Mouse (Mus musculus): ENCODE measurements at regions not wholly inside any gene's neighbourhood (a gene's known extent, or its start where the extent isn't known, plus 50 kb on each side); places are given as distances from the start of the nearest gene placed in this dataset.

DNA sequence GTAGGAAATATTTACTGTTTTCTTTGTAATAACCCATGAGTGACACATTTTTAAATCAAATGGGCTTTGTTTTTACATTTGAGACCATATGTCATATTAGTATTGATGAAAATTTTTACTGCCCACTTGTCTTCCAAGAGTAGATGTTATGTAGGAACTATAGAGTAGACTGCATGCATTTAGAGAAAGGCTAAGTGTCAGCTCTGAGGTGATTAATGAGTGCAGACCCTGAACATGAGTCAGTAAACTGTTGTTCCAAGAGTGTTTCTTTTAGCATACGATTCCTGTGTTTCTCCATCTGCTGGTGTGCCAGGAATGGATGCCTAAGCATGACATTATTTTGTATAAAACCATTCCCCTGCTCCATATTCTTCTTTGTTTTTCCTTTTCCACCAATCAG is 454.5 kb upstream of the Sphkap start:
- no peak for TF ChIP-seq CTCF (conservative IDR thresholded peaks at IDR 0.05; ENCODE audit: low read length)
- TF ChIP-seq POU5F1 (IDR thresholded peaks at IDR 0.05; ENCODE audit: borderline replicate concordance, low read length), result no peak
- no peak for TF ChIP-seq NANOG (IDR thresholded peaks at IDR 0.05; ENCODE audit: borderline replicate concordance, low read length)

Measured in E14TG2a.4 (cell line).